Mouse (Mus musculus) small intestine, adult 2 months (tissue): ENCODE measurements around the gene Umodl1. TPM values are rescaled to one million over a fixed set of nuclear protein-coding genes. Genes with fewer than 3 reads are reported as not detected.

Experiments
- H3K27ac ChIP-seq: fragments of 200-500 bp; 2 replicates; pipeline ENCODE4 v1.5.1; 2012; ENCODE audit warnings: low read depth, low read length, control low read depth, inconsistent platforms; ENCODE audit not compliant: insufficient read depth
- H3K27me3 ChIP-seq: fragments of 200-500 bp; 2 replicates; pipeline ENCODE4 v1.6.1; 2012; ENCODE audit warnings: mild to moderate bottlenecking, moderate library complexity, low read length, inconsistent platforms; ENCODE audit not compliant: control insufficient read depth, insufficient read depth
- H3K36me3 ChIP-seq: fragments of 200-500 bp; 2 replicates; pipeline ENCODE4 v1.6.1; 2012; ENCODE audit warnings: mild to moderate bottlenecking, low read length, control low read depth, inconsistent platforms; ENCODE audit not compliant: control insufficient read depth, insufficient read depth
- H3K4me1 ChIP-seq: fragments of 200-500 bp; 2 replicates; pipeline ENCODE4 v1.6.1; 2012; ENCODE audit warnings: low read length, inconsistent platforms, mixed read lengths; ENCODE audit not compliant: control insufficient read depth, insufficient read depth, insufficient read length
- H3K4me3 ChIP-seq: fragments of 200-500 bp; 2 replicates; pipeline ENCODE4 v1.5.1; 2012; ENCODE audit warnings: low read depth, mild to moderate bottlenecking, control low read depth, inconsistent platforms, low read length, moderate library complexity
- CTCF ChIP-seq: fragments of 200-500 bp; IDR thresholded peaks from 2 replicates; pipeline ENCODE4 v1.5.1; 2012; ENCODE audit warnings: low read depth, mild to moderate bottlenecking, control low read depth, inconsistent platforms, low read length, moderate library complexity, mixed read lengths; ENCODE audit not compliant: insufficient replicate concordance, insufficient read length; ENCODE audit errors: extremely low read depth
- POLR2A ChIP-seq: fragments of 200-500 bp; IDR thresholded peaks from 2 replicates; pipeline ENCODE4 v1.6.1; 2012; ENCODE audit warnings: low read depth, mild to moderate bottlenecking, control low read depth, inconsistent platforms, low read length, moderate library complexity
- whole genome bisulfite sequencing: fragments of 180-500 bp; shearing (Covaris S2); methylation state at CpG from one replicate; pipeline ENCODE4 v1.1.7; 2018; 5-methylcytosine and 5-hydroxymethylcytosine counted together
- polyA plus RNA-seq: library from polyadenylated mRNA; depleted of rRNA; stranded (reverse); fragments of >200 nt; gene quantifications from 2 replicates; pipeline ENCODE4 v1.2.3, GENCODE M21; 2012

The Umodl1 gene
- polyA plus RNA-seq, 1 experiment = 0.10 TPM

DNA sequence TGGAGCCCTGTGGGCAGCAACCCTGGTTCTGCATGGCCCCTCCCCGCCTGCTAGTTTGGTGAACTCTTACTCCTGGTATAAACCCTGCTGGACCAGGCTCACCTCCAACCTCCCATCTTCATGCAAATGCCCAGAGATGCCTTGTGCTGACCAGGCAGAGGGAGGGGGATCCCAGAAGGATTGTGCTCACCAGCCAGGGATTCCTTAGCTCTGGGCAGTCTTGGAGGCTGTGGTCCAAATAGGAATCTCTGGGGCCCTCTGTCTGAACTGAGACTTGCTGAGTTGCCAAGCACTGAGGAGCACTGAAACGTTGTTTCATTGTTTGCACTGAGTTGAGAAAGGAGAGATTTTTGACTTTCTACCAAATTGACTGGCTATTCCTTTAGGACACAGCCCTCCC lies 8.4 kb downstream of the Umodl1 start:
- no peak overlapping the region for H3K27ac ChIP-seq
- no peak overlapping the region for H3K4me3 ChIP-seq
- H3K36me3 ChIP-seq = no peaks in the 10 kb centered on the region
- no peaks in the 10 kb centered on the region; the same call in 1 of the 2 replicates for H3K4me1 ChIP-seq
- 32% methylated on average over 2 of the region's 2 CpGs for WGBS
- no peak for TF ChIP-seq POLR2A
- no peak for TF ChIP-seq CTCF
- H3K27me3 ChIP-seq = no peaks in the 10 kb centered on the region

GRCm38 (mm10) chr17:30969983-30970382 lies 15.5 kb downstream of the Umodl1 start:
- H3K27ac ChIP-seq = no peak overlapping the region
- 51% methylated on average over 4 of the region's 4 CpGs for WGBS
- no peak for TF ChIP-seq CTCF
- TF ChIP-seq POLR2A = no peak
- H3K4me1 ChIP-seq = no peaks in the 10 kb centered on the region; the same call in 1 of the 2 replicates
- H3K36me3 ChIP-seq = no peaks in the 10 kb centered on the region
- H3K4me3 ChIP-seq = no peak overlapping the region
- no peaks in the 10 kb centered on the region for H3K27me3 ChIP-seq

DNA sequence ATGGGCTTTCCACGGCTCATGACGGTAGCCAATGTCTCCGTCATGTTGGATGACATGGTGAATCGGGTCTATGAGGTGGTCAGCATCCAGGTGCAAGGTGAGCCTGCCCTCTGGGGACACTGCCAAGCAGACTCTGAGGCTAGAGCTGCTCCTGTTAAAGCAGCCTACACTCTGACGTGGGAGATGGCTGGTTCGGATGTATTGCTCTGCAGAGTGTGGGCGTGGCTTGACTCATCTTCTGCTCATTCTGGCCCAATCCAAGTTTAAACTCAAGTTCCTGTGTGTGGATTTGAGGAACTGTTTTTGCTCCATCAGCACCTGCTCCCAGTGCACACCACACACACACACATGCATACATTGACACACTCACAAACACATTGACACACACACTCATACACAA lies 17.4 kb downstream of the Umodl1 start:
- H3K36me3 ChIP-seq = no peaks in the 10 kb centered on the region
- H3K4me1 ChIP-seq = no peaks in the 10 kb centered on the region
- 74% methylated on average over 7 of the region's 7 CpGs for WGBS
- H3K27ac ChIP-seq = no peak overlapping the region
- no peaks in the 10 kb centered on the region for H3K27me3 ChIP-seq
- TF ChIP-seq CTCF = no peak
- TF ChIP-seq POLR2A = no peak
- H3K4me3 ChIP-seq = no peak overlapping the region

- Histone ChIP-seq H3K27ac (no peak overlapping the region), H3K27me3 (no peaks in the 10 kb centered on the region), H3K36me3 (no peaks in the 10 kb centered on the region), H3K4me1 (no peaks in the 10 kb centered on the region), H3K4me3 (no peak overlapping the region)
- WGBS = 60% methylated on average over 6 of the region's 6 CpGs
- TF ChIP-seq CTCF = no peak
- no peak for TF ChIP-seq POLR2A
Measured at GRCm38 (mm10) chr17:30973332-30973731, 18.9 kb downstream of the Umodl1 start.

GRCm38 (mm10) chr17:30977290-30977689 lies 22.9 kb downstream of the Umodl1 start:
- TF ChIP-seq POLR2A (no peak), CTCF (no peak)
- no peaks in the 10 kb centered on the region for H3K4me1 ChIP-seq
- H3K27ac ChIP-seq = no peak overlapping the region
- WGBS = 42% methylated on average over 2 of the region's 2 CpGs
- no peaks in the 10 kb centered on the region for H3K36me3 ChIP-seq
- H3K4me3 ChIP-seq = no peak overlapping the region
- H3K27me3 ChIP-seq = no peaks in the 10 kb centered on the region

DNA sequence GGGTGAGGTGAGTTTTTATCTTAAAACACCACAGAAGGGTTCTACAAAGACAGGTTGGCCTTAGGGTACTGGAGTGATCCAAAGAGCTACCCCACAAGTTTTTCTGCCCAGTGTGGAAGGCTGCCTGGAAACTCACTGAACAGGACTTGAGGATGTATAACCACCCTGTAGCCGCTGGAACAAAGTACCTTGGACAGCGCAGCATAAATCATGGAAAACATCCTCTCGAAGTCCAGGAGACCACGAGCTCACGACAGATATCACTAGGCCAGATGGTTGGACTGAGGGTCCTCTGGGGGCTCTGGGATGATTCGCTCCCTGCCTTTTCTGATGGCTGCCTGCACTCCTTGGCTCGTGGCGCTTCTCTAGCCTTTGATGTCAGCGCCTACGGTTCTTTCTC lies 24.1 kb downstream of the Umodl1 start:
- Histone ChIP-seq H3K27me3 (no peaks in the 10 kb centered on the region), H3K27ac (no peak overlapping the region), H3K4me1 (no peaks in the 10 kb centered on the region), H3K4me3 (no peak overlapping the region), H3K36me3 (no peaks in the 10 kb centered on the region)
- TF ChIP-seq CTCF (no peak), POLR2A (no peak)
- WGBS = 66% methylated on average over 10 of the region's 10 CpGs

DNA sequence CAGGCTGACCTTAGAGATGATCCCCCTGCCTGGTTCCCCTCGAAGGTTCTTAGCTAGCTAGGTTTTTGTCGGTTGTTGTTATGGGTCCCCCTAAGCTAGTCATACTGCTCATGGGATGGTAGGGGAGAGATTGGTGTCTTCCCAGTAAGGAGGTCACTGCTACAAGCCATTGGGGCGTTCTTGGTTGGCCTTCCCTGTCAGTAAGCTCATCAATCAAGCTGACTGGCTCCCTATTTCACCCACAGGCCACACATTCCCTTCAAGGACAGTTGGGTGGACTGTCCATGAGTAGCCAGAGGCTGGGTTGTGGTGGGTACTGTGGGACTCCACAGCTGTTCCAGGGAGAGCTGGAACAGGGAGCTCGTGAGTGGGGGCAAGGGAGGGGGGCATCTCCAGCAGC lies 29.1 kb downstream of the Umodl1 start:
- Histone ChIP-seq H3K4me1 (no peaks in the 10 kb centered on the region), H3K36me3 (no peaks in the 10 kb centered on the region), H3K27me3 (no peaks in the 10 kb centered on the region), H3K27ac (no peak overlapping the region), H3K4me3 (no peak overlapping the region)
- TF ChIP-seq CTCF (no peak), POLR2A (no peak)
- WGBS = 61% methylated on average over 4 of the region's 4 CpGs

- TF ChIP-seq POLR2A (no peak), CTCF (peak; percentile 42; the same call in 1 of the 2 replicates)
- Histone ChIP-seq H3K4me3 (no peak overlapping the region), H3K36me3 (no peaks in the 10 kb centered on the region), H3K27ac (no peak overlapping the region), H3K4me1 (no peaks in the 10 kb centered on the region), H3K27me3 (no peaks in the 10 kb centered on the region)
- WGBS = 39% methylated on average over 10 of the region's 10 CpGs
Measured at GRCm38 (mm10) chr17:30990254-30990653, 35.8 kb downstream of the Umodl1 start.
